Mouse (Mus musculus): ENCODE data around the gene 2900011O08Rik. TPM values are rescaled to one million over a fixed set of nuclear protein-coding genes. Genes with fewer than 3 reads are reported as not detected.

2900011O08Rik gene
- total RNA-seq, 2 experiments from 2014 or later: 0.11 TPM; not detected in 1

- intact Hi-C loops (cut with DNase I; ENCODE audit: low total_unique reads): loop anchor here (5.0 kb wide), 1 partner anchor 282 kb away; no protein-coding TSS in a partner anchor
- no peak for DNase-seq
Measured at GRCm38 (mm10) chr16:14124709-14125108, 138.3 kb downstream of the 2900011O08Rik start.

- intact Hi-C loops (cut with DNase I; ENCODE audit: low total_unique reads): loop anchor here (5.0 kb wide), 1 partner anchor 283 kb away; no protein-coding TSS in a partner anchor
- DNase-seq: no peak
Measured at GRCm38 (mm10) chr16:14125253-14125652, 138.8 kb downstream of the 2900011O08Rik start.

- no peak for DNase-seq
- intact Hi-C loops (cut with DNase I; ENCODE audit: low total_unique reads): loop anchor here (5.0 kb wide), 1 partner anchor 287 kb away; no protein-coding TSS in a partner anchor
Measured at GRCm38 (mm10) chr16:14128977-14129376, 142.6 kb downstream of the 2900011O08Rik start.

- intact Hi-C loops (cut with DNase I; ENCODE audit: low total_unique reads): no loop called here
- no peak for DNase-seq
Measured at GRCm38 (mm10) chr16:14130796-14131195, 144.4 kb downstream of the 2900011O08Rik start.

GRCm38 (mm10) chr16:14131376-14131775 is 145.0 kb downstream of the 2900011O08Rik start:
- no peak for DNase-seq
- intact Hi-C loops (cut with DNase I; ENCODE audit: low total_unique reads): no loop called here

- intact Hi-C loops (cut with DNase I; ENCODE audit: low total_unique reads): no loop called here
- no peak for DNase-seq
Measured at GRCm38 (mm10) chr16:14131838-14132237, 145.4 kb downstream of the 2900011O08Rik start.

GRCm38 (mm10) chr16:14135014-14135413 is 148.6 kb downstream of the 2900011O08Rik start:
- intact Hi-C loops (cut with DNase I; ENCODE audit: low total_unique reads): no loop called here
- no peak for DNase-seq

- DNase-seq: no peak
- intact Hi-C loops (cut with DNase I; ENCODE audit: low total_unique reads): no loop called here
Measured at GRCm38 (mm10) chr16:14137976-14138561, 151.7 kb downstream of the 2900011O08Rik start.

GRCm38 (mm10) chr16:14139106-14139505 is 152.7 kb downstream of the 2900011O08Rik start:
- intact Hi-C loops (cut with DNase I; ENCODE audit: low total_unique reads): no loop called here
- no peak for DNase-seq

GRCm38 (mm10) chr16:14143298-14143697 is 156.9 kb downstream of the 2900011O08Rik start:
- DNase-seq: no peak
- intact Hi-C loops (cut with DNase I; ENCODE audit: low total_unique reads): no loop called here

GRCm38 (mm10) chr16:14147712-14148111 is 161.3 kb downstream of the 2900011O08Rik start:
- no peak for DNase-seq
- intact Hi-C loops (cut with DNase I; ENCODE audit: low total_unique reads): no loop called here

Small RNA genes within 50 kb of the gene (microRNA-seq; reads per million reads assigned to microRNA genes)
- 0 reads per million in 2 experiments for gene Gm27671

Other genes starting within 250 kb of the 2900011O08Rik start
- gene Rrn3, start 205.9 kb upstream of the 2900011O08Rik start, total RNA-seq (2021): 10 to 100 TPM; 25.1 to 26.6 TPM
- 10 to 100 TPM; 34.1 to 38.6 TPM for gene Ntan1, start 167.8 kb upstream of the 2900011O08Rik start, total RNA-seq (2021)
- 10 to 100 TPM; 40.7 to 42.3 TPM for gene Pdxdc1, start 83.5 kb upstream of the 2900011O08Rik start, total RNA-seq (2021)
- gene Mpv17l, start 83.4 kb upstream of the 2900011O08Rik start, total RNA-seq (2021): 1 to 10 TPM; 2.8 to 2.9 TPM
- not detected for gene Ifitm7, start 284 bp downstream of the 2900011O08Rik start, total RNA-seq (2021)
- gene Nde1, start 176.7 kb downstream of the 2900011O08Rik start, total RNA-seq (2021): 10 to 100 TPM; 21.0 to 24.6 TPM
- gene Marf1, start 176.7 kb downstream of the 2900011O08Rik start, total RNA-seq (2021): 10 to 100 TPM; 14.4 to 16.1 TPM

All from gastrocnemius, postnatal 14 days (tissue).